ENCODE assay signal across 9 mouse cellular contexts in the genomic region with DNA sequence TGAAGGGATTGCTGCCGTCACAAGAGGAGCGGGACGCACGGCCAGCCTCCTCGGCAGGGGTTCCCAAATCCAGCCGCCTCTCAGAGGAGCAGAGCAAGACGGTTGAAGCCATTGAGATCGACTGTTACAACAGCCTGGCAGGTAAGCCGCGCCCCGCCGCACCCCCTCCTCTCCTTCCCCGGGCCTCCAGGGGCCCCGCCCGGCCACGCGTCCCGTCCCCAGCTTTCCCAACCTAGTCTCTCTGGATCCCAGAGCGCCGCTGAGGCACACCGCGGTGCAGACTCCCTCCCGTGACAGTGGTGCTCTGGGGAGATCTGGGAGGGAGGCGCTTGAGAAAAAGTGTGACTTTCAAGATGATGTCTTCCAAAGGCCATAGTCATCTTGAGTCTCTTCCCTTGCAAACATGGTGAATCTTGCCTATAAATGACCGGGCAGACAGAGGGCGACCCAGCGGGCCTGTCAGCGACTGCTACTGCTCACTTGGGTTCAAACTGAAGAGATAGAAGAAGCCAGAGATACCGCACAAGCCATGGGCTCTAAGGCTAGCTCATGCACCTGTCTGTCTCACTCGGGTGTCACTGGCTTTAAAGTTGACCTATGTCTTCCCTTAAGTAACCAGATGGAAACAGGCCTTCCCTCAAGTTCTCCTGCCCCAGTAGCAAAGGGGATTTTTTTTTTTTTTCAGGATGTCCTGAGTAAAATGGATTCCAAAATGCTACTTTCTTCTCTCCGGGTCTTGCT. TPM values are rescaled to one million over a fixed set of nuclear protein-coding genes. Genes with fewer than 3 reads are reported as not detected.
DNase-seq lines count a peak whose midpoint lies in the region.
"Had no signal": no experiment of that assay in that cellular context is flagged by ENCODE, and none has a peak within 500 bp of the region (broad histone marks: within the 10 kb centered on the region; RNA-seq: fewer than 3 reads in every experiment).

No protein-coding gene starts in this region.

- WGBS in heart, embryonic 10.5 days = 2% methylated on average over 31 of the region's 31 CpGs
- under 1% methylated on average over 31 of the region's 31 CpGs for WGBS in midbrain, embryonic 10.5 days

- peaks cover 70% of the 10 kb centered on the region for H3K27me3 ChIP-seq in heart, embryonic 10.5 days (ENCODE audit: insufficient read depth, poor library complexity, severe bottlenecking)
- H3K27me3 ChIP-seq in midbrain, embryonic 10.5 days (ENCODE audit: low read depth, poor library complexity, severe bottlenecking) = peaks cover 58% of the 10 kb centered on the region

- H3K36me3 ChIP-seq in heart, embryonic 10.5 days = no peaks in the 10 kb centered on the region
- H3K36me3 ChIP-seq in midbrain, embryonic 10.5 days = 0 out of 2 replicates have a peak, but pooled peaks cover 4% of the 10 kb centered on the region

- peak overlapping the region; percentile 75 for H3K4me3 ChIP-seq in heart, embryonic 10.5 days
- peak overlapping the region; percentile 79 for H3K4me3 ChIP-seq in midbrain, embryonic 10.5 days

- intact Hi-C loops in left cerebral cortex, postnatal 10 days (cut with DNase I) = loop anchor here (5.0 kb wide), 2 partner anchors 50 to 150 kb away; a partner anchor contains a TSS

- H3K9me3 ChIP-seq in heart, embryonic 10.5 days = no peaks in the 10 kb centered on the region
- H3K9me3 ChIP-seq in midbrain, embryonic 10.5 days (replicated peaks) = no peaks in the 10 kb centered on the region

- DNase-seq in retina, embryonic 14.5 days (ENCODE audit: low spot score) = peak; percentile 42
- DNase-seq in retina, postnatal 1 day = no peak
- peak; percentile 65 for DNase-seq in cerebellum, adult 9-10 months
- DNase-seq in heart, embryonic 10.5 days (ENCODE audit: low spot score) = no peak
- DNase-seq in left cerebral cortex, postnatal 10 days (ENCODE audit: extremely low spot score in 1 of 2, low spot score in 2 of 2) = peak; percentile 22 to 55
- DNase-seq in midbrain, embryonic 10.5 days (ENCODE audit: low spot score) = peak; percentile 60
- peak; percentile 13 for DNase-seq in urinary bladder, postnatal 25 days (ENCODE audit: low spot score)
- DNase-seq in T-cell, adult 2 months (ENCODE audit: low spot score) = no peak

- peaks cover 17% of the 10 kb centered on the region for H3K4me1 ChIP-seq in heart, embryonic 10.5 days
- peaks cover 35% of the 10 kb centered on the region for H3K4me1 ChIP-seq in midbrain, embryonic 10.5 days

- H3K27ac ChIP-seq in heart, embryonic 10.5 days = peak overlapping the region; percentile 80
- H3K27ac ChIP-seq in midbrain, embryonic 10.5 days (replicated peaks) = peak overlapping the region; percentile 93
- H3K27ac ChIP-seq: macrophage had no signal

RNA-seq across cellular contexts. Expression of a gene that starts 0.8 kb away (rescaled TPM):
- 2.0 and 2.2 TPM in 2 replicates for polyA plus RNA-seq in heart, embryonic 10.5 days (2016; fragmentation: Nextera tagmentation; extraction: Ambion mirVana)
- 10 to 100 TPM; 76.7 to 78.7 TPM for total RNA-seq in left cerebral cortex, postnatal 10 days (2021)
- polyA plus RNA-seq in midbrain, embryonic 10.5 days (2016; fragmentation: Nextera tagmentation; extraction: Ambion mirVana) = 2.0 and 2.6 TPM in 2 replicates
- polyA plus RNA-seq: macrophage had no signal

RNA-seq across cellular contexts. Expression of a gene that starts 37.0 kb away (rescaled TPM):
- 67.5 and 84.0 TPM in 2 replicates for polyA plus RNA-seq in heart, embryonic 10.5 days (2016; fragmentation: Nextera tagmentation; extraction: Ambion mirVana)
- 10 to 100 TPM; 22.1 to 24.9 TPM for total RNA-seq in left cerebral cortex, postnatal 10 days (2021)
- 85.2 and 86.1 TPM in 2 replicates for polyA plus RNA-seq in midbrain, embryonic 10.5 days (2016; fragmentation: Nextera tagmentation; extraction: Ambion mirVana)

Comparison
In these comparisons a context has a peak if more than half of its experiments do, and no peak if none do; other contexts are left out.
1. DNase-seq: peak in retina, embryonic 14.5 days (single experiment), cerebellum, adult 9-10 months (single experiment), left cerebral cortex, postnatal 10 days (2 of 2), midbrain, embryonic 10.5 days (single experiment) and urinary bladder, postnatal 25 days (single experiment); none in retina, postnatal 1 day (single experiment), heart, embryonic 10.5 days (single experiment) and T-cell, adult 2 months (single experiment).